Mouse (Mus musculus): ENCODE measurements around the gene H2-Q10.
"Not testable (repeated sequence)": the region's sequence is repeated elsewhere in the genome, so short reads cannot be mapped to it uniquely, and the experiment has no call there.

GRCm38 (mm10) chr17:35465651-35466050 is 4.2 kb upstream of the H2-Q10 start:
- not testable (repeated sequence) for TF ChIP-seq TAL1, GATA1 (IDR thresholded peaks at IDR 0.05; ENCODE audit: low read length)
